Mouse (Mus musculus) kidney, adult 2 months (tissue): Measurements from ENCODE around the gene Rnf212b.

Source experiments
- CTCF ChIP-seq: fragments of 200-500 bp; conservative IDR thresholded peaks from 2 replicates; pipeline ENCODE4 v1.5.1; 2011; ENCODE audit warnings: low read depth, mild to moderate bottlenecking, control low read depth, low read length, moderate library complexity, mixed read lengths; ENCODE audit not compliant: insufficient read depth, insufficient read length
- POLR2A ChIP-seq: fragments of 200-500 bp; IDR thresholded peaks from one replicate; pipeline ENCODE4 v1.6.1; 2011; ENCODE audit warnings: low read depth, low read length, control low read depth

DNA sequence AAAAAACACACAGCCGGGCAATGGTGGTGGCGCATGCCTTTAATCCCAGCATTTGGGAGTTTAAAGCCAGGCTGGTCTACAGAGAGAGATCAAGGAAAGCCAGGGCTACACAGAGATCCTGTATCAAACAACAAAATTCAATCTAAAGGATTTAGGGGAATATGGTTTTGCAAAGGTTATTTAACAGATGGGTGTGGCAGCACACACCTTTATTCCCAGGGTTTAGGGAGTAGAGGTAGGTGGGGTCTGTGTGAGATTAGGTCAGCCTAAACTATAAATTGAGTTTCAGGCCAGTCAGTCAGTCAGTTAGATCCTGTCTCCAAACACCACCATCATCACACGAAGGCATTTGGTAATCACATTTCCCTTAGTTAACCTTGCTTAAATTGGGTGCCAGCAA is 78.3 kb downstream of the Rnf212b start, which contains the start of gene Pabpn1:
- TF ChIP-seq CTCF (no peak), POLR2A (no peak)
